ENCODE assay signal across 23 mouse cellular contexts in genomic region chr1:36562388-36562787, GRCm38 (mm10). TPM values are rescaled to one million over a fixed set of nuclear protein-coding genes. Genes with fewer than 3 reads are reported as not detected.
DNase-seq lines count a peak whose midpoint lies in the region; ATAC-seq and TF ChIP-seq lines count a peak whose summit lies in the region.
"Had no signal": no experiment of that assay in that cellular context is flagged by ENCODE, and none has a peak within 500 bp of the region (broad histone marks: within the 10 kb centered on the region; RNA-seq: fewer than 3 reads in every experiment).

No protein-coding gene starts in this region.

- 49% methylated on average over 4 of the region's 4 CpGs for WGBS in heart, embryonic 12.5 days
- 50% methylated on average over 4 of the region's 4 CpGs for WGBS in kidney, embryonic 16.5 days
- 81% methylated on average over 4 of the region's 4 CpGs for WGBS in kidney, adult 2 months

- H3K9me3 ChIP-seq in heart, embryonic 12.5 days (replicated peaks) = no peaks in the 10 kb centered on the region
- no peaks in the 10 kb centered on the region for H3K9me3 ChIP-seq in kidney, embryonic 16.5 days (ENCODE audit: low read length)
- H3K9me3 ChIP-seq: embryonic facial prominence, embryonic 12.5 days; forebrain, embryonic 15.5 days; hindbrain, embryonic 12.5 days had no signal

- DNase-seq in gastrocnemius, adult 2 months = no peak
- no peak for DNase-seq in gastrocnemius, adult 18-20 months (ENCODE audit: low spot score)
- no peak for DNase-seq in heart, postnatal 14 days
- no peak for DNase-seq in kidney, adult 2 months
- DNase-seq in adrenal gland, adult 2 months = no peak
- DNase-seq: adrenal gland, adult 8-10 months; adrenal gland, postnatal 36 days; B cell, adult 2 months; cerebellum, adult 11-12 months; cerebellum, adult 9-10 months; cerebellum, postnatal 25 days; gastrocnemius, postnatal 14 days; kidney, adult 11 months had no signal

- no peak for TF ChIP-seq CTCF in gastrocnemius, adult 2 months (IDR thresholded peaks at IDR 0.05)
- TF ChIP-seq CTCF in kidney, adult 2 months (conservative IDR thresholded peaks at IDR 0.05; ENCODE audit: insufficient read depth, insufficient read length, low read depth, low read length) = no peak

- no peak for TF ChIP-seq POLR2A in kidney, adult 2 months (IDR thresholded peaks at IDR 0.05; ENCODE audit: low read depth, low read length)

- H3K4me3 ChIP-seq in gastrocnemius, adult 2 months = no peak overlapping the region
- H3K4me3 ChIP-seq in heart, embryonic 12.5 days = no peak overlapping the region
- no peak overlapping the region for H3K4me3 ChIP-seq in kidney, embryonic 16.5 days (ENCODE audit: low read length)
- H3K4me3 ChIP-seq in kidney, adult 2 months (ENCODE audit: insufficient read depth, low read depth, low read length) = no peak overlapping the region
- H3K4me3 ChIP-seq: embryonic facial prominence, embryonic 12.5 days; forebrain, embryonic 15.5 days; hindbrain, embryonic 12.5 days had no signal

- H3K4me2 ChIP-seq in heart, embryonic 12.5 days = no peak overlapping the region
- no peak overlapping the region for H3K4me2 ChIP-seq in kidney, embryonic 16.5 days (replicated peaks; ENCODE audit: low read depth, low read length)
- H3K4me2 ChIP-seq: embryonic facial prominence, embryonic 12.5 days; forebrain, embryonic 15.5 days; hindbrain, embryonic 12.5 days had no signal

- no peak overlapping the region for H3K9ac ChIP-seq in heart, embryonic 12.5 days
- H3K9ac ChIP-seq in kidney, embryonic 16.5 days (replicated peaks; ENCODE audit: low read length) = 0 out of 2 replicates have a peak overlapping the region, but pooled peaks have one; percentile 5
- H3K9ac ChIP-seq: embryonic facial prominence, embryonic 12.5 days; forebrain, embryonic 15.5 days; hindbrain, embryonic 12.5 days had no signal

- intact Hi-C loops in gastrocnemius, adult 2 months (cut with DNase I) = no loop called here
- intact Hi-C loops in heart, postnatal 14 days (cut with DNase I) = no loop called here

- H3K4me1 ChIP-seq in heart, embryonic 12.5 days (replicated peaks) = peaks cover 81% of the 10 kb centered on the region
- peaks cover 78% of the 10 kb centered on the region for H3K4me1 ChIP-seq in kidney, embryonic 16.5 days (ENCODE audit: insufficient read depth, low read length)
- H3K4me1 ChIP-seq in kidney, adult 2 months (ENCODE audit: control insufficient read depth, insufficient read depth, low read length) = peaks cover 5% of the 10 kb centered on the region; the same call in 1 of the 2 replicates

- H3K27ac ChIP-seq in gastrocnemius, adult 2 months = peak overlapping the region; percentile 97
- 0 out of 2 replicates have a peak overlapping the region, but pooled peaks have one; percentile 0 for H3K27ac ChIP-seq in heart, embryonic 12.5 days (ENCODE audit: poor library complexity, severe bottlenecking)
- H3K27ac ChIP-seq in kidney, embryonic 16.5 days (ENCODE audit: low read length) = no peak overlapping the region; the same call in 1 of the 2 replicates
- no peak overlapping the region for H3K27ac ChIP-seq in kidney, adult 2 months (ENCODE audit: insufficient read depth, low read depth, low read length)
- H3K27ac ChIP-seq: embryonic facial prominence, embryonic 12.5 days; forebrain, embryonic 15.5 days; hindbrain, embryonic 12.5 days; hindbrain, postnatal 0 days had no signal

- ATAC-seq in heart, embryonic 12.5 days (ENCODE audit: insufficient number of reproducible peaks, low FRiP score) = no peak
- no peak for ATAC-seq in kidney, embryonic 16.5 days (ENCODE audit: low FRiP score, low TSS enrichment)
- ATAC-seq: forebrain, embryonic 15.5 days; hindbrain, postnatal 0 days had no signal

- no peaks in the 10 kb centered on the region for H3K36me3 ChIP-seq in heart, embryonic 12.5 days
- H3K36me3 ChIP-seq in kidney, embryonic 16.5 days (ENCODE audit: insufficient read depth, low read length) = no peaks in the 10 kb centered on the region
- H3K36me3 ChIP-seq in kidney, adult 2 months (ENCODE audit: control insufficient read depth, insufficient read depth, low read length) = no peaks in the 10 kb centered on the region
- H3K36me3 ChIP-seq: embryonic facial prominence, embryonic 12.5 days; forebrain, embryonic 15.5 days; hindbrain, embryonic 12.5 days had no signal

- H3K27me3 ChIP-seq in heart, embryonic 12.5 days (replicated peaks) = no peaks in the 10 kb centered on the region
- H3K27me3 ChIP-seq in kidney, embryonic 16.5 days (ENCODE audit: insufficient read depth, low read length) = no peaks in the 10 kb centered on the region
- H3K27me3 ChIP-seq in kidney, adult 2 months (replicated peaks; ENCODE audit: control insufficient read depth, insufficient read depth, low read length) = no peaks in the 10 kb centered on the region
- H3K27me3 ChIP-seq: embryonic facial prominence, embryonic 12.5 days had no signal

RNA-seq across cellular contexts. Expression of gene Sema4c, which starts 4.2 kb away (rescaled TPM):
- total RNA-seq in gastrocnemius, adult 2 months (2021) = 10 to 100 TPM in 1 of 2 experiments, 1 to 10 TPM in 1; 6.8 to 10.0 TPM
- 1 to 10 TPM; 4.7 to 6.8 TPM for total RNA-seq in gastrocnemius, adult 18-20 months (2021)
- 11.9 and 13.3 TPM in 2 replicates for polyA plus RNA-seq in heart, embryonic 12.5 days (2016; fragmentation: Nextera tagmentation; extraction: Ambion mirVana)
- 10 to 100 TPM; 19.4 to 20.0 TPM for total RNA-seq in heart, postnatal 14 days (2021)
- 21.4 and 21.9 TPM in 2 replicates for polyA plus RNA-seq in kidney, embryonic 16.5 days (2015; fragmentation: Nextera tagmentation; extraction: Ambion mirVana)
- polyA plus RNA-seq in kidney, adult 2 months (2012; rRNA removed) = 8.0 and 9.1 TPM in 2 replicates
- 10 to 100 TPM; 13.0 to 25.3 TPM for total RNA-seq in adrenal gland, adult 2 months (2021)
- 22.5 and 24.0 TPM in 2 replicates for polyA plus RNA-seq in adrenal gland, adult 2 months (2012; rRNA removed)

RNA-seq across cellular contexts. Expression of gene Ankrd39, which starts 15.1 kb away (rescaled TPM):
- total RNA-seq in gastrocnemius, adult 2 months (2021) = 1 to 10 TPM; 7.2 to 9.3 TPM
- total RNA-seq in gastrocnemius, adult 18-20 months (2021) = 1 to 10 TPM; 7.3 to 8.6 TPM
- polyA plus RNA-seq in heart, embryonic 12.5 days (2016; fragmentation: Nextera tagmentation; extraction: Ambion mirVana) = 23.1 and 24.4 TPM in 2 replicates
- 10 to 100 TPM; 10.4 to 11.9 TPM for total RNA-seq in heart, postnatal 14 days (2021)
- 29.2 and 30.0 TPM in 2 replicates for polyA plus RNA-seq in kidney, embryonic 16.5 days (2015; fragmentation: Nextera tagmentation; extraction: Ambion mirVana)
- polyA plus RNA-seq in kidney, adult 2 months (2012; rRNA removed) = 16.8 and 22.6 TPM in 2 replicates
- 10 to 100 TPM; 11.1 to 14.5 TPM for total RNA-seq in adrenal gland, adult 2 months (2021)
- polyA plus RNA-seq in adrenal gland, adult 2 months (2012; rRNA removed) = 24.4 and 41.9 TPM in 2 replicates

RNA-seq across cellular contexts. Expression of gene Gm42417, which starts 23.2 kb away (rescaled TPM):
- total RNA-seq in gastrocnemius, adult 2 months (2021) = 1,000 to 10,000 TPM in 1 of 2 experiments, 100 to 1,000 TPM in 1; 819 to 1,877 TPM
- 1,000 to 10,000 TPM; 1,348 to 1,458 TPM for total RNA-seq in gastrocnemius, adult 18-20 months (2021)
- 0.40 TPM in 1 of 2 replicates, not detected in the other for polyA plus RNA-seq in heart, embryonic 12.5 days (2016; fragmentation: Nextera tagmentation; extraction: Ambion mirVana)
- total RNA-seq in heart, postnatal 14 days (2021) = 10 to 100 TPM; 52.6 to 94.6 TPM
- polyA plus RNA-seq in kidney, embryonic 16.5 days (2015; fragmentation: Nextera tagmentation; extraction: Ambion mirVana) = 0.30 and 1.5 TPM in 2 replicates
- polyA plus RNA-seq in kidney, adult 2 months (2012; rRNA removed) = not detected in 2 replicates
- total RNA-seq in adrenal gland, adult 2 months (2021) = not detected
- polyA plus RNA-seq in adrenal gland, adult 2 months (2012; rRNA removed) = not detected in 2 replicates
- total RNA-seq: adrenal gland, adult 8-10 months; hindbrain, postnatal 0 days had no signal
- polyA plus RNA-seq: forebrain, embryonic 11.5 days; forebrain, embryonic 15.5 days; gonadal fat pad, adult 2 months; heart, embryonic 14.5 days; hindbrain, embryonic 12.5 days; hindbrain, postnatal 0 days; intestine, embryonic 14.5 days had no signal

RNA-seq across cellular contexts. Expression of gene Ankrd23, which starts 25.7 kb away (rescaled TPM):
- total RNA-seq in gastrocnemius, adult 2 months (2021) = 1,000 to 10,000 TPM; 1,971 to 4,216 TPM
- 1,000 to 10,000 TPM; 3,219 to 3,282 TPM for total RNA-seq in gastrocnemius, adult 18-20 months (2021)
- 14.9 and 16.8 TPM in 2 replicates for polyA plus RNA-seq in heart, embryonic 12.5 days (2016; fragmentation: Nextera tagmentation; extraction: Ambion mirVana)
- total RNA-seq in heart, postnatal 14 days (2021) = 100 to 1,000 TPM; 101 to 170 TPM
- 15.2 and 21.7 TPM in 2 replicates for polyA plus RNA-seq in kidney, embryonic 16.5 days (2015; fragmentation: Nextera tagmentation; extraction: Ambion mirVana)
- 11.8 and 37.9 TPM in 2 replicates for polyA plus RNA-seq in kidney, adult 2 months (2012; rRNA removed)
- total RNA-seq in adrenal gland, adult 2 months (2021) = 10 to 100 TPM in 1 of 2 experiments, 1 to 10 TPM in 1; 6.9 to 11.2 TPM
- polyA plus RNA-seq in adrenal gland, adult 2 months (2012; rRNA removed) = 16.5 and 19.9 TPM in 2 replicates

RNA-seq across cellular contexts. Expression of gene Cnnm3, which starts 50.7 kb away (rescaled TPM):
- total RNA-seq in gastrocnemius, adult 2 months (2021) = 10 to 100 TPM in 1 of 2 experiments, 1 to 10 TPM in 1; 9.7 to 12.0 TPM
- 10 to 100 TPM; 11.6 TPM for total RNA-seq in gastrocnemius, adult 18-20 months (2021)
- 2.2 and 3.4 TPM in 2 replicates for polyA plus RNA-seq in heart, embryonic 12.5 days (2016; fragmentation: Nextera tagmentation; extraction: Ambion mirVana)
- total RNA-seq in heart, postnatal 14 days (2021) = 10 to 100 TPM; 12.9 to 15.6 TPM
- polyA plus RNA-seq in kidney, embryonic 16.5 days (2015; fragmentation: Nextera tagmentation; extraction: Ambion mirVana) = 3.5 and 3.7 TPM in 2 replicates
- polyA plus RNA-seq in kidney, adult 2 months (2012; rRNA removed) = 19.8 and 29.5 TPM in 2 replicates
- total RNA-seq in adrenal gland, adult 2 months (2021) = 10 to 100 TPM; 25.9 to 32.0 TPM
- polyA plus RNA-seq in adrenal gland, adult 2 months (2012; rRNA removed) = 53.9 and 70.6 TPM in 2 replicates

Comparison
In these comparisons a context has a peak if more than half of its experiments do, and no peak if none do; other contexts are left out.
1. H3K27ac ChIP-seq: peak in gastrocnemius, adult 2 months (single experiment) and heart, embryonic 12.5 days (single experiment); none in kidney, embryonic 16.5 days (single experiment) and kidney, adult 2 months (single experiment).
2. RNA of gene Gm42417, which starts 23.2 kb away (total RNA-seq): 819 to 1,877 TPM in gastrocnemius, adult 2 months, 1,348 to 1,458 TPM in gastrocnemius, adult 18-20 months and 52.6 to 94.6 TPM in heart, postnatal 14 days; not detected in adrenal gland, adult 2 months; every median in the first group is over 10 times any median in the second.